Mouse (Mus musculus): ENCODE data around the gene Kcnk3. TPM values are rescaled to one million over a fixed set of nuclear protein-coding genes. Genes with fewer than 3 reads are reported as not detected.

Kcnk3 gene
- total and polyA plus RNA-seq, 2 experiments from 2014 or later = 12.7 to 23.2 TPM

GRCm38 (mm10) chr5:30591786-30592185, 3.8 kb downstream of the Kcnk3 start:
- DNase-seq (ENCODE audit: low spot score) (no peak), ATAC-seq (no peak)
- H3K27ac ChIP-seq = no peak overlapping the region
- H3K27me3 ChIP-seq (ENCODE audit: insufficient read depth, low read length) = no peaks in the 10 kb centered on the region
- peaks cover 43% of the 10 kb centered on the region for H3K4me1 ChIP-seq (ENCODE audit: insufficient read depth, low read length)
- no peak for TF ChIP-seq CTCF (IDR thresholded peaks at IDR 0.05; ENCODE audit: low read depth)
- H3K9me3 ChIP-seq (ENCODE audit: low read length) = no peaks in the 10 kb centered on the region
- no peak overlapping the region for H3K4me3 ChIP-seq (ENCODE audit: low read length)
- no peak overlapping the region for H3K4me2 ChIP-seq (ENCODE audit: low read depth, low read length)
- no peak overlapping the region for H3K9ac ChIP-seq (replicated peaks; ENCODE audit: low read length)
- no peaks in the 10 kb centered on the region for H3K36me3 ChIP-seq (ENCODE audit: insufficient read depth, low read length)
- 59% methylated on average over 8 of the region's 8 CpGs for WGBS

GRCm38 (mm10) chr5:30592279-30592980, 4.5 kb downstream of the Kcnk3 start:
- Histone ChIP-seq H3K27ac (no peak overlapping the region), H3K9me3 (ENCODE audit: low read length) (no peaks in the 10 kb centered on the region), H3K4me2 (ENCODE audit: low read depth, low read length) (no peak overlapping the region), H3K4me3 (ENCODE audit: low read length) (no peak overlapping the region), H3K36me3 (ENCODE audit: insufficient read depth, low read length) (no peaks in the 10 kb centered on the region), H3K27me3 (ENCODE audit: insufficient read depth, low read length) (no peaks in the 10 kb centered on the region), H3K9ac (replicated peaks; ENCODE audit: low read length) (no peak overlapping the region), H3K4me1 (ENCODE audit: insufficient read depth, low read length) (peaks cover 43% of the 10 kb centered on the region)
- ATAC-seq = no peak
- TF ChIP-seq CTCF (IDR thresholded peaks at IDR 0.05; ENCODE audit: low read depth) = no peak
- no peak for DNase-seq (ENCODE audit: low spot score)
- WGBS = 70% methylated on average over 11 of the region's 11 CpGs

- H3K9ac ChIP-seq (replicated peaks; ENCODE audit: low read length) = no peak overlapping the region
- no peak for TF ChIP-seq CTCF (IDR thresholded peaks at IDR 0.05; ENCODE audit: low read depth)
- DNase-seq (ENCODE audit: low spot score) (no peak), ATAC-seq (no peak)
- H3K27me3 ChIP-seq (ENCODE audit: insufficient read depth, low read length) = no peaks in the 10 kb centered on the region
- no peaks in the 10 kb centered on the region for H3K36me3 ChIP-seq (ENCODE audit: insufficient read depth, low read length)
- no peak overlapping the region for H3K27ac ChIP-seq
- H3K4me2 ChIP-seq (ENCODE audit: low read depth, low read length) = no peak overlapping the region
- no peaks in the 10 kb centered on the region for H3K9me3 ChIP-seq (ENCODE audit: low read length)
- no peak overlapping the region for H3K4me3 ChIP-seq (ENCODE audit: low read length)
- H3K4me1 ChIP-seq (ENCODE audit: insufficient read depth, low read length) = peaks cover 43% of the 10 kb centered on the region
- WGBS = 78% methylated on average over 11 of the region's 11 CpGs
Observed at GRCm38 (mm10) chr5:30593360-30593759, 5.4 kb downstream of the Kcnk3 start.

- TF ChIP-seq CTCF (IDR thresholded peaks at IDR 0.05; ENCODE audit: low read depth) = no peak
- WGBS = 27% methylated on average over 10 of the region's 10 CpGs
- Histone ChIP-seq H3K4me2 (ENCODE audit: low read depth, low read length) (no peak overlapping the region), H3K9ac (replicated peaks; ENCODE audit: low read length) (no peak overlapping the region), H3K27me3 (ENCODE audit: insufficient read depth, low read length) (no peaks in the 10 kb centered on the region), H3K27ac (no peak overlapping the region), H3K4me3 (ENCODE audit: low read length) (no peak overlapping the region), H3K36me3 (ENCODE audit: insufficient read depth, low read length) (no peaks in the 10 kb centered on the region), H3K4me1 (ENCODE audit: insufficient read depth, low read length) (peaks cover 38% of the 10 kb centered on the region), H3K9me3 (ENCODE audit: low read length) (no peaks in the 10 kb centered on the region)
- ATAC-seq (no peak), DNase-seq (ENCODE audit: low spot score) (no peak)
Observed at GRCm38 (mm10) chr5:30593811-30594504, 6.0 kb downstream of the Kcnk3 start.

- H3K4me1 ChIP-seq (ENCODE audit: insufficient read depth, low read length) = peaks cover 27% of the 10 kb centered on the region
- no peak for TF ChIP-seq CTCF (IDR thresholded peaks at IDR 0.05; ENCODE audit: low read depth)
- 37% methylated on average over 6 of the region's 6 CpGs for WGBS
Observed at GRCm38 (mm10) chr5:30594953-30595560, 7.1 kb downstream of the Kcnk3 start.

GRCm38 (mm10) chr5:30601397-30601796, 13.4 kb downstream of the Kcnk3 start:
- DNase-seq (ENCODE audit: low spot score) = no peak
- TF ChIP-seq CTCF (IDR thresholded peaks at IDR 0.05; ENCODE audit: low read depth) = peak; percentile 35
- Histone ChIP-seq H3K4me2 (ENCODE audit: low read depth, low read length) (no peak overlapping the region), H3K27ac (no peak overlapping the region), H3K9me3 (ENCODE audit: low read length) (no peaks in the 10 kb centered on the region), H3K36me3 (ENCODE audit: insufficient read depth, low read length) (no peaks in the 10 kb centered on the region), H3K4me1 (ENCODE audit: insufficient read depth, low read length) (peaks cover 3% of the 10 kb centered on the region; the same call in 1 of the 2 replicates), H3K27me3 (ENCODE audit: insufficient read depth, low read length) (no peaks in the 10 kb centered on the region), H3K9ac (replicated peaks; ENCODE audit: low read length) (no peak overlapping the region), H3K4me3 (ENCODE audit: low read length) (no peak overlapping the region)
- no peak for ATAC-seq
- WGBS = 38% methylated on average over 4 of the region's 4 CpGs

More at GRCm38 (mm10) chr5:30594953-30595560, 7.1 kb downstream of the Kcnk3 start:
- ATAC-seq (no peak), DNase-seq (ENCODE audit: low spot score) (no peak)
- H3K4me3 ChIP-seq (ENCODE audit: low read length) = no peak overlapping the region
- H3K27ac ChIP-seq = no peak overlapping the region
- no peak overlapping the region for H3K4me2 ChIP-seq (ENCODE audit: low read depth, low read length)
- H3K36me3 ChIP-seq (ENCODE audit: insufficient read depth, low read length) = no peaks in the 10 kb centered on the region
- no peak overlapping the region for H3K9ac ChIP-seq (replicated peaks; ENCODE audit: low read length)
- H3K27me3 ChIP-seq (ENCODE audit: insufficient read depth, low read length) = no peaks in the 10 kb centered on the region
- H3K9me3 ChIP-seq (ENCODE audit: low read length) = no peaks in the 10 kb centered on the region

All from hindbrain, postnatal 0 days (tissue).